Mouse (Mus musculus) central nervous system, embryonic 14 days (tissue): ENCODE data around the gene H2-M10.1. TPM values are rescaled to one million over a fixed set of nuclear protein-coding genes. Genes with fewer than 3 reads are reported as not detected.

Source experiments
- polyA plus RNA-seq: library from polyadenylated mRNA; depleted of rRNA; stranded (reverse); fragments of >200 nt; gene quantifications from 2 replicates; pipeline ENCODE4 v1.2.3, GENCODE M21; 2012; rRNA removed

Gene H2-M10.1
- not detected in 2 replicates for polyA plus RNA-seq

DNA sequence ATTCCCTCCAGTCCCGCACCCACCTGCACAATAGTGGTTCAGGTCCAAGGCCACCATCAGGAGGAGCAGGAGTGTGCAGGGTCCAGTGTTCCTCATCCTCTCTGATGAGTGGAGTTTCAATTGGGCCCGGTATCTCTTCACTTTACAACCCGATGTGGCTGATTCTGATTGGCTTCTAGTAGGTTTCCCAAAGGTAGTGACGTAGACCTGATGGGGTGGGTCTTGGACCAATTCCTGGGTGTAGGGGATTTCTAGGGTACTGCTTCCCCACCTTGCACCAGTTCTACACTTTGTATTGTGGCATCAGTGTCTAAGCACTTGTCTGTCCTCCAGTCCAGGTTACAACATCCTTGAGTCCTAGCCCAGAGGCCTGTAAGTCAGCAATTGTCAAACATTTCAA, at the start of gene H2-M10.1:
Gene H2-M10.1, minus strand, starts transcription at position 101 of the 400 bp plus-strand sequence.

DNA sequence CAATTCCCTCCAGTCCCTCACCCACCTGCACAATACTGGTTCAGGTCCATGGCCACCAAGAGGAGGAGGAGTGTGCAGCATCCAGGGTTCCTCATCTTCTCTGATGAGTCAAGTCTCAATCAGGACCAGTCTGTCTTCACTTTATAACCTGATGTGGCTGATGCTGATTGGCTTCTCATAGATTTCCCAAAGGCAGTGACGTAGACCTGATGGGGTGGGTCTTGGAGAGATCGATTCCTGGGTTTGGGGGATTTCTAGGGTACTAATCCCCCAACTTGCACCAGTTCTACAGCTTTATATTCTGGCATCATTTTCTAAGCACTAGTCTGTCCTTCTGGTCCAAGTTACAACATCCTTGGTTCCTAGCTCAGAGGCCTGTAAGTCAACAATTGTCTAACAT, 42.4 kb upstream of the H2-M10.1 start, which contains the start of gene H2-M10.3:
Gene H2-M10.3, minus strand, starts transcription at position 101 of the 400 bp plus-strand sequence.

DNA sequence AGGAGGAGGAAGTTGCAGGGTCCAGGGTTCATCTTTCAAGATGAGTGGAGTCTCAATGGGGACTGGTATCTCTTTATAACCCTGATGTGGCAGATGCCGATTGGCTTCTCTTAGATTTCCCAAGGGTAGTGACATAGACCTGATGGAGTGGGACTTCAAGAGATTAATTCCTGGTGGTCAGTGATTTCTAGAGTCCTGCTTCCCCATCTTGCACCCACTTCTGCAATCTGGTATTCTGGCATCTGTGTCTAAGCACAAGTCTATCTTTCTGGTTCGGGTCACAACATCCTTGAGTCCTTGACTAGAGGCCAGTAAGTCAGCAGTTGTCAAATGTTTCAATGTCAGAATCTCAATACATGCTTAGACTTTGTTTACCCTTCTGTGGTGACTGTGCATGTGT, 39.6 kb downstream of the H2-M10.1 start, which contains the start of gene H2-M10.2:
Gene H2-M10.2, minus strand, starts transcription at position 101 of the 400 bp plus-strand sequence.

Other genes with a start within 250 kb of the H2-M10.1 start
- not detected in 2 replicates for gene Gm19684, start 204.5 kb downstream of the H2-M10.1 start, polyA plus RNA-seq
- gene Gm7030, start 196.7 kb downstream of the H2-M10.1 start, polyA plus RNA-seq, result not detected in 2 replicates
- gene Gm8909, start 157.6 kb downstream of the H2-M10.1 start, polyA plus RNA-seq, result not detected in 2 replicates
- not detected in 2 replicates for gene H2-T3, start 135.9 kb downstream of the H2-M10.1 start, polyA plus RNA-seq
- gene Rpp21, start 68.1 kb downstream of the H2-M10.1 start, polyA plus RNA-seq, result 84.7 and 93.7 TPM in 2 replicates
- gene Trim39, start 53.9 kb downstream of the H2-M10.1 start, polyA plus RNA-seq, result 54.5 and 56.0 TPM in 2 replicates
- not detected in 2 replicates for gene H2-M10.2, start 39.7 kb downstream of the H2-M10.1 start, polyA plus RNA-seq
- gene H2-M10.3, start 42.3 kb upstream of the H2-M10.1 start, polyA plus RNA-seq, result not detected in 2 replicates
- gene H2-M10.4, start 136.2 kb upstream of the H2-M10.1 start, polyA plus RNA-seq, result not detected in 2 replicates
- gene H2-M11, start 220.9 kb upstream of the H2-M10.1 start, polyA plus RNA-seq, result not detected in 2 replicates